ENCODE assay signal across 20 mouse cellular contexts in genomic region chr7:16011418-16012085, GRCm38 (mm10). TPM values are rescaled to one million over a fixed set of nuclear protein-coding genes. Genes with fewer than 3 reads are reported as not detected.
DNase-seq lines count a peak whose midpoint lies in the region; ATAC-seq lines count a peak whose summit lies in the region.
"Had no signal": no experiment of that assay in that cellular context is flagged by ENCODE, and none has a peak within 500 bp of the region (broad histone marks: within the 10 kb centered on the region; RNA-seq: fewer than 3 reads in every experiment).

No protein-coding gene starts in this region.

- H3K9ac ChIP-seq in heart, embryonic 13.5 days: 0 out of 2 replicates have a peak overlapping the region, but pooled peaks have one; percentile 10
- H3K9ac ChIP-seq: embryonic facial prominence, embryonic 12.5 days; forebrain, embryonic 13.5 days; liver, embryonic 13.5 days; neural tube, embryonic 15.5 days had no signal

- no peak for DNase-seq in heart, postnatal 10 days
- peak; percentile 22 for DNase-seq in CD4-positive helper T cell, adult 2 months (ENCODE audit: low read depth, low spot score)
- DNase-seq in ovary, adult 18-20 months (ENCODE audit: low spot score): no peak
- DNase-seq in kidney, adult 9 months: no peak
- DNase-seq: cerebellum, postnatal 14 days; gastrocnemius, postnatal 25 days; kidney, postnatal 10 days; layer of hippocampus, adult 9-11 months; liver, embryonic 13.5 days; lung, postnatal 4 days; right cerebral cortex, adult 18-20 months had no signal

- H3K4me3 ChIP-seq in heart, embryonic 13.5 days: no peak overlapping the region
- no peak overlapping the region for H3K4me3 ChIP-seq in brown adipose tissue, adult 24 weeks (ENCODE audit: insufficient read depth, low read depth, low read length)
- H3K4me3 ChIP-seq: embryonic facial prominence, embryonic 12.5 days; forebrain, embryonic 13.5 days; liver, embryonic 13.5 days; neural tube, embryonic 15.5 days had no signal

- peaks cover 46% of the 10 kb centered on the region for H3K4me1 ChIP-seq in heart, embryonic 13.5 days
- peaks cover 51% of the 10 kb centered on the region for H3K4me1 ChIP-seq in brown adipose tissue, adult 24 weeks (ENCODE audit: control insufficient read depth, insufficient read depth, insufficient read length, low read length)
- H3K4me1 ChIP-seq: forebrain, embryonic 13.5 days had no signal

- no peak for ATAC-seq in heart, embryonic 13.5 days (ENCODE audit: extremely low read depth, insufficient number of reproducible peaks, low FRiP score, low TSS enrichment)
- ATAC-seq in megakaryocyte, adult 5-6 weeks (ENCODE audit: poor library complexity, severe bottlenecking): peak; percentile 64
- ATAC-seq: CD4-positive, CD25-positive, alpha-beta regulatory T cell, adult 4 months; forebrain, embryonic 13.5 days; hindbrain, postnatal 0 days had no signal

- H3K36me3 ChIP-seq in heart, embryonic 13.5 days: peaks cover 23% of the 10 kb centered on the region; the same call in 1 of the 2 replicates
- H3K36me3 ChIP-seq: neural tube, embryonic 15.5 days had no signal

- H3K27ac ChIP-seq in heart, embryonic 13.5 days (replicated peaks): no peak overlapping the region
- peak overlapping the region; percentile 64 for H3K27ac ChIP-seq in brown adipose tissue, adult 24 weeks (replicated peaks; ENCODE audit: low read depth, low read length)
- H3K27ac ChIP-seq: embryonic facial prominence, embryonic 12.5 days; forebrain, embryonic 13.5 days; hindbrain, postnatal 0 days; liver, embryonic 13.5 days; neural tube, embryonic 15.5 days had no signal

- WGBS in heart, embryonic 13.5 days: 65% methylated on average over 7 of the region's 7 CpGs

- no peaks in the 10 kb centered on the region for H3K9me3 ChIP-seq in heart, embryonic 13.5 days
- H3K9me3 ChIP-seq: embryonic facial prominence, embryonic 12.5 days; forebrain, embryonic 13.5 days; liver, embryonic 13.5 days; neural tube, embryonic 15.5 days had no signal

- intact Hi-C loops in heart, postnatal 10 days (cut with DNase I): loop anchor here (2.0 kb wide), 1 partner anchor 35 kb away; the partner anchor contains the start of gene Bicra

- no peaks in the 10 kb centered on the region for H3K27me3 ChIP-seq in heart, embryonic 13.5 days (replicated peaks)
- H3K27me3 ChIP-seq: embryonic facial prominence, embryonic 12.5 days; forebrain, embryonic 13.5 days; liver, embryonic 13.5 days; neural tube, embryonic 15.5 days had no signal

- H3K4me2 ChIP-seq in heart, embryonic 13.5 days: no peak overlapping the region
- H3K4me2 ChIP-seq: embryonic facial prominence, embryonic 12.5 days; forebrain, embryonic 13.5 days; liver, embryonic 13.5 days; neural tube, embryonic 15.5 days had no signal

RNA-seq across cellular contexts. Expression of gene Bicra, which starts 36.2 kb away (rescaled TPM):
- polyA plus RNA-seq in heart, embryonic 13.5 days (2015; fragmentation: Nextera tagmentation; extraction: Ambion mirVana): 4.6 and 5.0 TPM in 2 replicates
- total RNA-seq in heart, postnatal 10 days (2021): 1 to 10 TPM; 9.3 to 9.6 TPM
- polyA plus RNA-seq in brown adipose tissue, adult 24 weeks (2012; ENCODE audit: insufficient read depth, insufficient read length, missing spikeins): 6.1 and 7.4 TPM in 2 replicates
- 19.5 and 28.6 TPM in 2 replicates for total RNA-seq in megakaryocyte, adult 5-6 weeks (2015)
- 1.9 and 2.8 TPM in 2 replicates for total RNA-seq in megakaryocyte, adult 5-6 weeks (2017)

RNA-seq across cellular contexts. Expression of gene Ehd2, which starts 44.2 kb away (rescaled TPM):
- 37.4 and 40.2 TPM in 2 replicates for polyA plus RNA-seq in heart, embryonic 13.5 days (2015; fragmentation: Nextera tagmentation; extraction: Ambion mirVana)
- 100 to 1,000 TPM; 224 to 236 TPM for total RNA-seq in heart, postnatal 10 days (2021)
- 141 and 148 TPM in 2 replicates for polyA plus RNA-seq in brown adipose tissue, adult 24 weeks (2012; ENCODE audit: insufficient read depth, insufficient read length, missing spikeins)
- total RNA-seq in megakaryocyte, adult 5-6 weeks (2015): 0.04 TPM in 1 of 2 replicates, not detected in the other
- total RNA-seq in megakaryocyte, adult 5-6 weeks (2017): 0.07 and 0.16 TPM in 2 replicates

RNA-seq across cellular contexts. Expression of gene Zfp541, which starts 50.1 kb away (rescaled TPM):
- polyA plus RNA-seq in heart, embryonic 13.5 days (2015; fragmentation: Nextera tagmentation; extraction: Ambion mirVana): 0.05 TPM in 1 of 2 replicates, not detected in the other
- total RNA-seq in heart, postnatal 10 days (2021): not detected
- polyA plus RNA-seq in brown adipose tissue, adult 24 weeks (2012; ENCODE audit: insufficient read depth, insufficient read length, missing spikeins): not detected in 2 replicates
- 0.16 and 0.27 TPM in 2 replicates for total RNA-seq in megakaryocyte, adult 5-6 weeks (2015)
- 0.53 TPM in 1 of 2 replicates, not detected in the other for total RNA-seq in megakaryocyte, adult 5-6 weeks (2017)
- total RNA-seq: gastrocnemius, postnatal 25 days had no signal
- polyA plus RNA-seq: CD4-positive, CD25-positive, alpha-beta regulatory T cell, adult 4 months; forebrain, embryonic 13.5 days; heart, postnatal 0 days; liver, embryonic 13.5 days had no signal

Comparison
In these comparisons a context has a peak if more than half of its experiments do, and no peak if none do; other contexts are left out.
1. RNA of gene Ehd2, which starts 44.2 kb away (total RNA-seq): 224 to 236 TPM in heart, postnatal 10 days; 0.04 to 0.16 TPM in megakaryocyte, adult 5-6 weeks; every median in the first group is over 100 times any median in the second.